Mouse (Mus musculus): Measurements from ENCODE around the gene Togaram2.

Gene Togaram2

GRCm38 (mm10) chr17:71673092-71673491 is at the start of gene Togaram2:
TSS of gene Togaram2 (plus strand) at chr17:71673261.
- CTCF ChIA-PET, result no interaction called here

- CTCF ChIA-PET, result no interaction called here
These were observed 41.3 kb upstream of the Togaram2 start for GRCm38 (mm10) chr17:71631806-71632205.

- CTCF ChIA-PET, result no interaction called here
These were observed 39.7 kb upstream of the Togaram2 start for GRCm38 (mm10) chr17:71633350-71633749.

- CTCF ChIA-PET, result no interaction called here
These were observed 36.3 kb upstream of the Togaram2 start for GRCm38 (mm10) chr17:71636786-71637185.

- CTCF ChIA-PET, result interaction anchor here (0.6 kb wide), 1 partner anchor 240 kb away, joined by 3 read pairs; no protein-coding TSS in a partner anchor
These were observed 35.3 kb upstream of the Togaram2 start for GRCm38 (mm10) chr17:71637750-71638265.

GRCm38 (mm10) chr17:71639056-71639455 is 34.0 kb upstream of the Togaram2 start:
- CTCF ChIA-PET, result interaction anchor here (1.2 kb wide), 1 partner anchor 63 kb away, joined by 3 read pairs; no protein-coding TSS in a partner anchor

GRCm38 (mm10) chr17:71640421-71641085 is 32.5 kb upstream of the Togaram2 start:
- CTCF ChIA-PET, result interaction anchor here (1.2 kb wide), 1 partner anchor 64 kb away, joined by 3 read pairs; no protein-coding TSS in a partner anchor

- CTCF ChIA-PET, result no interaction called here
These were observed 30.9 kb upstream of the Togaram2 start for GRCm38 (mm10) chr17:71642190-71642589.

- CTCF ChIA-PET, result no interaction called here
These were observed 23.1 kb upstream of the Togaram2 start for GRCm38 (mm10) chr17:71650011-71650410.

- CTCF ChIA-PET, result no interaction called here
These were observed 20.6 kb upstream of the Togaram2 start for GRCm38 (mm10) chr17:71652495-71652894.

GRCm38 (mm10) chr17:71652934-71653333 is 20.1 kb upstream of the Togaram2 start:
- CTCF ChIA-PET, result no interaction called here

- CTCF ChIA-PET, result interaction anchor here (0.5 kb wide), 1 partner anchor 50 kb away, joined by 8 read pairs; no protein-coding TSS in a partner anchor
These were observed 15.5 kb upstream of the Togaram2 start for GRCm38 (mm10) chr17:71657521-71657920.

GRCm38 (mm10) chr17:71658666-71659065 is 14.4 kb upstream of the Togaram2 start:
- CTCF ChIA-PET, result interaction anchor here (0.6 kb wide), 1 partner anchor 212 kb away, joined by 12 read pairs; no protein-coding TSS in a partner anchor

- CTCF ChIA-PET, result no interaction called here
These were observed 12.7 kb upstream of the Togaram2 start for GRCm38 (mm10) chr17:71660390-71660789.

GRCm38 (mm10) chr17:71662751-71663250 is 10.3 kb upstream of the Togaram2 start:
- CTCF ChIA-PET, result interaction anchor here (0.6 to 0.7 kb wide), 3 partner anchors 67 to 683 kb away, joined by 3 to 4 read pairs (median 3); no protein-coding TSS in a partner anchor

- CTCF ChIA-PET, result interaction anchor here (0.6 kb wide), 1 partner anchor 191 kb away, joined by 4 read pairs; no protein-coding TSS in a partner anchor
These were observed 9.6 kb upstream of the Togaram2 start for GRCm38 (mm10) chr17:71663491-71663890.

- CTCF ChIA-PET, result interaction anchor here (0.6 kb wide), 1 partner anchor 179 kb away, joined by 3 read pairs; no protein-coding TSS in a partner anchor
These were observed 8.9 kb upstream of the Togaram2 start for GRCm38 (mm10) chr17:71664172-71664571.

GRCm38 (mm10) chr17:71665201-71665600 is 7.9 kb upstream of the Togaram2 start:
- CTCF ChIA-PET, result interaction anchor here (0.6 kb wide), 1 partner anchor 202 kb away, joined by 3 read pairs; no protein-coding TSS in a partner anchor

- CTCF ChIA-PET, result no interaction called here
These were observed 3.5 kb upstream of the Togaram2 start for GRCm38 (mm10) chr17:71669511-71669910.

- CTCF ChIA-PET, result interaction anchor here (0.7 kb wide), 1 partner anchor 53 kb away, joined by 7 read pairs; no protein-coding TSS in a partner anchor
These were observed 1.1 kb upstream of the Togaram2 start for GRCm38 (mm10) chr17:71671840-71672546.

- CTCF ChIA-PET, result no interaction called here
These were observed 875 bp downstream of the Togaram2 start for GRCm38 (mm10) chr17:71673936-71674335.

- CTCF ChIA-PET, result no interaction called here
These were observed 1.8 kb downstream of the Togaram2 start for GRCm38 (mm10) chr17:71674886-71675285.

Measured in spleen, embryonic (tissue).